Mouse (Mus musculus) forebrain, embryonic 13.5 days (tissue): ENCODE results near the gene Slc29a1. TPM values are rescaled to one million over a fixed set of nuclear protein-coding genes. Genes with fewer than 3 reads are reported as not detected.

ENCODE experiments used
- ATAC-seq: fragments of 200-750 bp; cut with Nextera tagmentation; 2 replicates; pipeline ENCODE4 v1.8.0; 2017
- H3K27ac ChIP-seq: fragments of 300-500 bp; sonication (generic); 2 replicates; pipeline ENCODE4 v1.5.1; 2015; ENCODE audit warnings: inconsistent platforms, mild to moderate bottlenecking, moderate library complexity
- H3K27me3 ChIP-seq: fragments of 300-500 bp; sonication (generic); 2 replicates; pipeline ENCODE4 v1.6.1; 2015; ENCODE audit warnings: mild to moderate bottlenecking, inconsistent platforms
- H3K36me3 ChIP-seq: fragments of 300-500 bp; sonication (generic); 2 replicates; pipeline ENCODE4 v1.6.1; 2015; ENCODE audit warnings: mild to moderate bottlenecking, inconsistent platforms; ENCODE audit not compliant: poor library complexity, severe bottlenecking
- H3K4me1 ChIP-seq: fragments of 300-500 bp; sonication (generic); 2 replicates; pipeline ENCODE4 v1.6.1; 2015; ENCODE audit warnings: inconsistent platforms
- H3K4me2 ChIP-seq: fragments of 300-500 bp; sonication (generic); 2 replicates; pipeline ENCODE4 v1.6.1; 2015; ENCODE audit warnings: inconsistent platforms, mild to moderate bottlenecking, moderate library complexity
- H3K4me3 ChIP-seq: fragments of 300-500 bp; sonication (generic); 2 replicates; pipeline ENCODE4 v1.5.1; 2015; ENCODE audit warnings: mild to moderate bottlenecking, inconsistent platforms
- H3K9ac ChIP-seq: fragments of 300-500 bp; sonication (generic); 2 replicates; pipeline ENCODE4 v1.6.1; 2015; ENCODE audit warnings: mild to moderate bottlenecking, inconsistent platforms
- H3K9me3 ChIP-seq: fragments of 300-500 bp; sonication (generic); replicated peaks from 2 replicates; pipeline ENCODE4 v1.6.1; 2016; ENCODE audit warnings: inconsistent platforms
- WGBS: fragments of 180-500 bp; shearing (Covaris S2); methylation state at CpG from one replicate; pipeline ENCODE4 v1.1.7; 2015; 5-methylcytosine and 5-hydroxymethylcytosine counted together
- polyA plus RNA-seq: library from polyadenylated mRNA; unstranded; fragments of >200 nt; fragmentation: Nextera tagmentation; extraction: Ambion mirVana; gene quantifications from 2 replicates; pipeline ENCODE4 v1.2.1, GENCODE M21; 2015

Gene Slc29a1
- polyA plus RNA-seq, result 47.2 and 51.9 TPM in 2 replicates

- H3K27me3 ChIP-seq, result peaks cover 38% of the 10 kb centered on the region
- WGBS, result 15% methylated on average over 31 of the region's 32 CpGs
- no peak for ATAC-seq
- no peaks in the 10 kb centered on the region for H3K36me3 ChIP-seq
- H3K27ac ChIP-seq, result no peak within 1 kb of the TSS
- H3K4me2 ChIP-seq, result peak within 1 kb of the TSS; percentile 62
- H3K9me3 ChIP-seq, result no peaks in the 10 kb centered on the region
- peak within 1 kb of the TSS; percentile 55 for H3K9ac ChIP-seq
- H3K4me3 ChIP-seq, result peak within 1 kb of the TSS; percentile 32
- peaks cover 44% of the 10 kb centered on the region for H3K4me1 ChIP-seq
Measured at GRCm38 (mm10) chr17:45599446-45600242, at the start of gene Slc29a1. Gene Slc29a1, minus strand, starts transcription at chr17:45599606.

- 93% methylated on average over 4 of the region's 4 CpGs for WGBS
- no peaks in the 10 kb centered on the region for H3K4me1 ChIP-seq
- H3K9ac ChIP-seq, result no peak overlapping the region
- no peaks in the 10 kb centered on the region for H3K36me3 ChIP-seq
- no peaks in the 10 kb centered on the region for H3K9me3 ChIP-seq
- H3K4me3 ChIP-seq, result no peak overlapping the region
- H3K27me3 ChIP-seq, result no peaks in the 10 kb centered on the region
- ATAC-seq, result no peak
- H3K4me2 ChIP-seq, result no peak overlapping the region
- no peak overlapping the region for H3K27ac ChIP-seq
Measured at GRCm38 (mm10) chr17:45644185-45644584, 44.8 kb upstream of the Slc29a1 start.

- no peak overlapping the region for H3K4me2 ChIP-seq
- H3K4me1 ChIP-seq, result no peaks in the 10 kb centered on the region
- peak; percentile 59 for ATAC-seq
- peak overlapping the region; percentile 34; the same call in 1 of the 2 replicates for H3K9ac ChIP-seq
- 19% methylated on average over 12 of the region's 12 CpGs for WGBS
- H3K36me3 ChIP-seq, result no peaks in the 10 kb centered on the region
- no peaks in the 10 kb centered on the region for H3K27me3 ChIP-seq
- H3K9me3 ChIP-seq, result no peaks in the 10 kb centered on the region
- no peak overlapping the region; the same call in 1 of the 2 replicates for H3K27ac ChIP-seq
- H3K4me3 ChIP-seq, result no peak overlapping the region
Measured at GRCm38 (mm10) chr17:45642701-45643100, 43.3 kb upstream of the Slc29a1 start.

- Histone ChIP-seq H3K4me2 (no peak overlapping the region), H3K9me3 (no peaks in the 10 kb centered on the region), H3K27me3 (no peaks in the 10 kb centered on the region), H3K27ac (no peak overlapping the region), H3K36me3 (no peaks in the 10 kb centered on the region), H3K9ac (no peak overlapping the region), H3K4me1 (no peaks in the 10 kb centered on the region), H3K4me3 (no peak overlapping the region)
- 93% methylated on average over 8 of the region's 8 CpGs for WGBS
- no peak for ATAC-seq
Measured at GRCm38 (mm10) chr17:45641981-45642380, 42.6 kb upstream of the Slc29a1 start.

- no peak overlapping the region for H3K27ac ChIP-seq
- H3K4me3 ChIP-seq, result no peak overlapping the region
- no peak overlapping the region for H3K9ac ChIP-seq
- H3K4me2 ChIP-seq, result no peak overlapping the region
- no peaks in the 10 kb centered on the region for H3K36me3 ChIP-seq
- no peaks in the 10 kb centered on the region for H3K4me1 ChIP-seq
- ATAC-seq, result no peak
- 83% methylated on average over 16 of the region's 16 CpGs for WGBS
- H3K9me3 ChIP-seq, result no peaks in the 10 kb centered on the region
- no peaks in the 10 kb centered on the region for H3K27me3 ChIP-seq
Measured at GRCm38 (mm10) chr17:45638596-45639295, 39.3 kb upstream of the Slc29a1 start.

- Histone ChIP-seq H3K27ac (no peak overlapping the region), H3K36me3 (no peaks in the 10 kb centered on the region), H3K4me3 (no peak overlapping the region), H3K9me3 (no peaks in the 10 kb centered on the region), H3K27me3 (no peaks in the 10 kb centered on the region), H3K9ac (no peak overlapping the region), H3K4me1 (peaks cover 13% of the 10 kb centered on the region), H3K4me2 (no peak overlapping the region)
- ATAC-seq, result no peak
- 81% methylated on average over 5 of the region's 5 CpGs for WGBS
Measured at GRCm38 (mm10) chr17:45634033-45634432, 34.6 kb upstream of the Slc29a1 start.

GRCm38 (mm10) chr17:45631940-45632339 is 32.5 kb upstream of the Slc29a1 start:
- peaks cover 13% of the 10 kb centered on the region for H3K4me1 ChIP-seq
- H3K36me3 ChIP-seq, result no peaks in the 10 kb centered on the region
- no peak for ATAC-seq
- no peak overlapping the region for H3K9ac ChIP-seq
- no peak overlapping the region for H3K4me3 ChIP-seq
- no peak overlapping the region for H3K27ac ChIP-seq
- peaks cover 6% of the 10 kb centered on the region; the same call in 1 of the 2 replicates for H3K27me3 ChIP-seq
- no peaks in the 10 kb centered on the region for H3K9me3 ChIP-seq
- 84% methylated on average over 6 of the region's 6 CpGs for WGBS
- H3K4me2 ChIP-seq, result no peak overlapping the region

- Histone ChIP-seq H3K9me3 (no peaks in the 10 kb centered on the region), H3K27me3 (peaks cover 6% of the 10 kb centered on the region; the same call in 1 of the 2 replicates), H3K9ac (no peak overlapping the region), H3K36me3 (no peaks in the 10 kb centered on the region), H3K4me2 (peak overlapping the region; percentile 78), H3K27ac (0 out of 2 replicates have a peak overlapping the region, but pooled peaks have one; percentile 61), H3K4me1 (peaks cover 17% of the 10 kb centered on the region), H3K4me3 (peak overlapping the region; percentile 45)
- ATAC-seq, result no peak
- 50% methylated on average over 3 of the region's 3 CpGs for WGBS
Measured at GRCm38 (mm10) chr17:45630992-45631391, 31.6 kb upstream of the Slc29a1 start.

- Histone ChIP-seq H3K4me2 (peak overlapping the region; percentile 78), H3K27me3 (peaks cover 6% of the 10 kb centered on the region; the same call in 1 of the 2 replicates), H3K27ac (peak overlapping the region; percentile 61; the same call in 1 of the 2 replicates), H3K9ac (peak overlapping the region; percentile 70), H3K36me3 (no peaks in the 10 kb centered on the region), H3K4me3 (peak overlapping the region; percentile 45), H3K4me1 (peaks cover 17% of the 10 kb centered on the region), H3K9me3 (no peaks in the 10 kb centered on the region)
- 1% methylated on average over 34 of the region's 34 CpGs for WGBS
- ATAC-seq, result peak; percentile 81
Measured at GRCm38 (mm10) chr17:45629861-45630694, 30.7 kb upstream of the Slc29a1 start.

- peaks cover 17% of the 10 kb centered on the region for H3K4me1 ChIP-seq
- H3K27ac ChIP-seq, result no peak overlapping the region
- H3K36me3 ChIP-seq, result no peaks in the 10 kb centered on the region
- no peaks in the 10 kb centered on the region for H3K9me3 ChIP-seq
- 76% methylated on average over 13 of the region's 13 CpGs for WGBS
- peak overlapping the region; percentile 78 for H3K4me2 ChIP-seq
- no peak overlapping the region for H3K9ac ChIP-seq
- peak; percentile 17; the same call in 1 of the 2 replicates for ATAC-seq
- peaks cover 6% of the 10 kb centered on the region; the same call in 1 of the 2 replicates for H3K27me3 ChIP-seq
- H3K4me3 ChIP-seq, result peak overlapping the region; percentile 45
Measured at GRCm38 (mm10) chr17:45628885-45629855, 29.8 kb upstream of the Slc29a1 start.

- H3K9ac ChIP-seq, result no peak overlapping the region
Measured at GRCm38 (mm10) chr17:45628160-45628559, 28.8 kb upstream of the Slc29a1 start.

More at GRCm38 (mm10) chr17:45628160-45628559, 28.8 kb upstream of the Slc29a1 start:
- no peak for ATAC-seq
- no peak overlapping the region for H3K4me2 ChIP-seq
- H3K27ac ChIP-seq, result no peak overlapping the region
- H3K9me3 ChIP-seq, result no peaks in the 10 kb centered on the region
- H3K4me1 ChIP-seq, result peaks cover 17% of the 10 kb centered on the region
- H3K4me3 ChIP-seq, result no peak overlapping the region
- H3K27me3 ChIP-seq, result peaks cover 6% of the 10 kb centered on the region; the same call in 1 of the 2 replicates
- H3K36me3 ChIP-seq, result no peaks in the 10 kb centered on the region
- 27% methylated on average over 3 of the region's 3 CpGs for WGBS
